Mouse (Mus musculus): ENCODE results near the gene Gja1. TPM values are rescaled to one million over a fixed set of nuclear protein-coding genes. Genes with fewer than 3 reads are reported as not detected.
"Not testable (repeated sequence)": the region's sequence is repeated elsewhere in the genome, so short reads cannot be mapped to it uniquely, and the experiment has no call there.

The Gja1 gene
- 100 to 1,000 TPM; 161 to 356 TPM for total RNA-seq (2021)
- long read RNA-seq, experiment 1, transcript Gja1-201 (2 exons, 3,071 nt) = major isoform, 446 of 540 reads
- long read RNA-seq, experiment 1, partial matches to known transcripts = 85 of 540 reads
- long read RNA-seq, experiment 1, other reads (novel, unspliced or antisense) = 6 of 540 reads
- long read RNA-seq, experiment 2, transcript Gja1-201 (2 exons, 3,071 nt) = major isoform, 48 of 50 reads
- long read RNA-seq, experiment 2, partial matches to known transcripts = 2 of 50 reads
- long read RNA-seq, experiment 2, other reads (novel, unspliced or antisense) = 0 of 50 reads

- DNase-seq = peak; percentile 73 to 78
These were observed at the start of gene Gja1 for GRCm38 (mm10) chr10:56377097-56377965. Gene Gja1, plus strand, starts transcription at chr10:56377330.

- DNase-seq = peak; percentile 85 to 89
These were observed 38.2 kb upstream of the Gja1 start for GRCm38 (mm10) chr10:56338851-56339489.

GRCm38 (mm10) chr10:56360472-56360871 lies 16.7 kb upstream of the Gja1 start:
- no peak for DNase-seq

GRCm38 (mm10) chr10:56369073-56369472 lies 8.1 kb upstream of the Gja1 start:
- peak; percentile 81 to 82 for DNase-seq

GRCm38 (mm10) chr10:56373021-56373720 lies 4.0 kb upstream of the Gja1 start:
- DNase-seq = peak in 1 of 2 experiments; percentile 10

- no peak for DNase-seq
These were observed 3.0 kb upstream of the Gja1 start for GRCm38 (mm10) chr10:56374169-56374568.

GRCm38 (mm10) chr10:56375906-56376468 lies 1.1 kb upstream of the Gja1 start:
- DNase-seq = no peak

- peak; percentile 22 to 35 for DNase-seq
These were observed 977 bp downstream of the Gja1 start for GRCm38 (mm10) chr10:56377966-56378647.

- DNase-seq = peak; percentile 53 to 67
These were observed 1.6 kb downstream of the Gja1 start for GRCm38 (mm10) chr10:56378648-56379254.

- DNase-seq = no peak
These were observed 2.6 kb downstream of the Gja1 start for GRCm38 (mm10) chr10:56379720-56380119.

GRCm38 (mm10) chr10:56385195-56386109 lies 8.3 kb downstream of the Gja1 start:
- DNase-seq = no peak

GRCm38 (mm10) chr10:56393095-56393784 lies 16.1 kb downstream of the Gja1 start:
- DNase-seq = no peak

- DNase-seq = not testable (repeated sequence)
These were observed 16.8 kb downstream of the Gja1 start for GRCm38 (mm10) chr10:56393815-56394417.

GRCm38 (mm10) chr10:56397875-56398274 lies 20.7 kb downstream of the Gja1 start:
- no peak for DNase-seq

GRCm38 (mm10) chr10:56398310-56398709 lies 21.2 kb downstream of the Gja1 start:
- DNase-seq = no peak

- not testable (repeated sequence) for DNase-seq
These were observed 24.3 kb downstream of the Gja1 start for GRCm38 (mm10) chr10:56401396-56401795.

GRCm38 (mm10) chr10:56405934-56406333 lies 28.8 kb downstream of the Gja1 start:
- DNase-seq = no peak

GRCm38 (mm10) chr10:56406386-56407130 lies 29.4 kb downstream of the Gja1 start:
- no peak for DNase-seq
